Mouse (Mus musculus): Measurements from ENCODE around the gene Atp23. TPM values are rescaled to one million over a fixed set of nuclear protein-coding genes. Genes with fewer than 3 reads are reported as not detected.

Gene Atp23
- polyA plus RNA-seq, 2 experiments, result 14.6 to 20.4 TPM

GRCm38 (mm10) chr10:126901488-126901843 lies 311 bp upstream of the Atp23 start:
- H3K36me3 ChIP-seq (ENCODE audit: control insufficient read depth, insufficient read depth, low read length), result peaks cover 10% of the 10 kb centered on the region; the same call in 1 of the 2 replicates
- H3K27ac ChIP-seq (replicated peaks; ENCODE audit: low read depth, low read length), result no peak overlapping the region
- no peak for TF ChIP-seq POLR2A (IDR thresholded peaks at IDR 0.05; ENCODE audit: borderline replicate concordance, extremely low read depth, insufficient read depth, insufficient read length)
- peaks cover 8% of the 10 kb centered on the region; the same call in 1 of the 2 replicates for H3K4me1 ChIP-seq (ENCODE audit: control insufficient read depth, insufficient read depth, low read length)
- H3K4me3 ChIP-seq (replicated peaks; ENCODE audit: low read length), result peak overlapping the region; percentile 76
- ATAC-seq (ENCODE audit: low FRiP score, low read depth) (no peak), DNase-seq (ENCODE audit: low spot score) (no peak)
- H3K9ac ChIP-seq (ENCODE audit: low read depth, low read length, severe bottlenecking), result no peak overlapping the region
- peak overlapping the region; percentile 92 for H3K4me2 ChIP-seq (replicated peaks; ENCODE audit: low read depth, low read length, severe bottlenecking)
- WGBS, result 0% methylated on average over 4 of the region's 4 CpGs
- H3K9me3 ChIP-seq (ENCODE audit: control insufficient read depth, low read length), result no peaks in the 10 kb centered on the region
- no peaks in the 10 kb centered on the region for H3K27me3 ChIP-seq (ENCODE audit: control insufficient read depth, insufficient read depth, low read length)

- WGBS, result 40% methylated on average over 6 of the region's 6 CpGs
- Histone ChIP-seq H3K4me2 (replicated peaks; ENCODE audit: low read depth, low read length, severe bottlenecking) (no peak overlapping the region), H3K9ac (ENCODE audit: low read depth, low read length, severe bottlenecking) (no peak overlapping the region), H3K4me3 (replicated peaks; ENCODE audit: low read length) (no peak overlapping the region), H3K27me3 (ENCODE audit: control insufficient read depth, insufficient read depth, low read length) (no peaks in the 10 kb centered on the region), H3K36me3 (ENCODE audit: control insufficient read depth, insufficient read depth, low read length) (peaks cover 40% of the 10 kb centered on the region), H3K9me3 (ENCODE audit: control insufficient read depth, low read length) (0 out of 2 replicates have a peak, but pooled peaks cover 3% of the 10 kb centered on the region), H3K4me1 (ENCODE audit: control insufficient read depth, insufficient read depth, low read length) (0 out of 2 replicates have a peak, but pooled peaks cover 4% of the 10 kb centered on the region), H3K27ac (replicated peaks; ENCODE audit: low read depth, low read length) (no peak overlapping the region)
- DNase-seq (ENCODE audit: low spot score) (no peak), ATAC-seq (ENCODE audit: low FRiP score, low read depth) (no peak)
- TF ChIP-seq POLR2A (IDR thresholded peaks at IDR 0.05; ENCODE audit: borderline replicate concordance, extremely low read depth, insufficient read depth, insufficient read length), result no peak
These were observed 5.3 kb downstream of the Atp23 start for GRCm38 (mm10) chr10:126895891-126896290.

- H3K4me1 ChIP-seq (ENCODE audit: control insufficient read depth, insufficient read depth, low read length), result no peaks in the 10 kb centered on the region
- H3K27me3 ChIP-seq (ENCODE audit: control insufficient read depth, insufficient read depth, low read length), result no peaks in the 10 kb centered on the region
- TF ChIP-seq POLR2A (IDR thresholded peaks at IDR 0.05; ENCODE audit: borderline replicate concordance, extremely low read depth, insufficient read depth, insufficient read length), result no peak
- 94% methylated on average over 15 of the region's 15 CpGs for WGBS
- peaks cover 56% of the 10 kb centered on the region for H3K36me3 ChIP-seq (ENCODE audit: control insufficient read depth, insufficient read depth, low read length)
- H3K4me2 ChIP-seq (replicated peaks; ENCODE audit: low read depth, low read length, severe bottlenecking), result no peak overlapping the region
- no peak overlapping the region for H3K27ac ChIP-seq (replicated peaks; ENCODE audit: low read depth, low read length)
- ATAC-seq (ENCODE audit: low FRiP score, low read depth), result no peak
- H3K4me3 ChIP-seq (replicated peaks; ENCODE audit: low read length), result no peak overlapping the region
- no peak overlapping the region for H3K9ac ChIP-seq (ENCODE audit: low read depth, low read length, severe bottlenecking)
- no peak for DNase-seq (ENCODE audit: low spot score)
- H3K9me3 ChIP-seq (ENCODE audit: control insufficient read depth, low read length), result 0 out of 2 replicates have a peak, but pooled peaks cover 3% of the 10 kb centered on the region
These were observed 7.1 kb downstream of the Atp23 start for GRCm38 (mm10) chr10:126894061-126894460.

- ATAC-seq (ENCODE audit: low FRiP score, low read depth) (no peak), DNase-seq (ENCODE audit: low spot score) (no peak)
- H3K4me3 ChIP-seq (replicated peaks; ENCODE audit: low read length), result no peak overlapping the region
- 0 out of 2 replicates have a peak, but pooled peaks cover 3% of the 10 kb centered on the region for H3K9me3 ChIP-seq (ENCODE audit: control insufficient read depth, low read length)
- H3K36me3 ChIP-seq (ENCODE audit: control insufficient read depth, insufficient read depth, low read length), result peaks cover 57% of the 10 kb centered on the region
- H3K4me2 ChIP-seq (replicated peaks; ENCODE audit: low read depth, low read length, severe bottlenecking), result no peak overlapping the region
- WGBS, result 96% methylated on average over 7 of the region's 7 CpGs
- H3K9ac ChIP-seq (ENCODE audit: low read depth, low read length, severe bottlenecking), result no peak overlapping the region
- H3K27me3 ChIP-seq (ENCODE audit: control insufficient read depth, insufficient read depth, low read length), result no peaks in the 10 kb centered on the region
- H3K27ac ChIP-seq (replicated peaks; ENCODE audit: low read depth, low read length), result no peak overlapping the region
- no peaks in the 10 kb centered on the region for H3K4me1 ChIP-seq (ENCODE audit: control insufficient read depth, insufficient read depth, low read length)
- TF ChIP-seq POLR2A (IDR thresholded peaks at IDR 0.05; ENCODE audit: borderline replicate concordance, extremely low read depth, insufficient read depth, insufficient read length), result no peak
These were observed 8.0 kb downstream of the Atp23 start for GRCm38 (mm10) chr10:126893145-126893544.

- ATAC-seq (ENCODE audit: low FRiP score, low read depth) (no peak), DNase-seq (ENCODE audit: low spot score) (no peak)
- H3K4me1 ChIP-seq (ENCODE audit: control insufficient read depth, insufficient read depth, low read length), result no peaks in the 10 kb centered on the region; the same call in 1 of the 2 replicates
- no peaks in the 10 kb centered on the region for H3K9me3 ChIP-seq (ENCODE audit: control insufficient read depth, low read length)
- H3K9ac ChIP-seq (ENCODE audit: low read depth, low read length, severe bottlenecking), result no peak overlapping the region
- no peak overlapping the region for H3K4me2 ChIP-seq (replicated peaks; ENCODE audit: low read depth, low read length, severe bottlenecking)
- H3K4me3 ChIP-seq (replicated peaks; ENCODE audit: low read length), result no peak overlapping the region
- H3K27me3 ChIP-seq (ENCODE audit: control insufficient read depth, insufficient read depth, low read length), result no peaks in the 10 kb centered on the region
- no peak overlapping the region for H3K27ac ChIP-seq (replicated peaks; ENCODE audit: low read depth, low read length)
- TF ChIP-seq POLR2A (IDR thresholded peaks at IDR 0.05; ENCODE audit: borderline replicate concordance, extremely low read depth, insufficient read depth, insufficient read length), result no peak
- no peaks in the 10 kb centered on the region for H3K36me3 ChIP-seq (ENCODE audit: control insufficient read depth, insufficient read depth, low read length)
- 87% methylated on average over 3 of the region's 3 CpGs for WGBS
These were observed 27.4 kb downstream of the Atp23 start for GRCm38 (mm10) chr10:126873755-126874154.

GRCm38 (mm10) chr10:126872256-126872655 lies 28.9 kb downstream of the Atp23 start:
- Histone ChIP-seq H3K9ac (ENCODE audit: low read depth, low read length, severe bottlenecking) (no peak overlapping the region), H3K27ac (replicated peaks; ENCODE audit: low read depth, low read length) (no peak overlapping the region), H3K27me3 (ENCODE audit: control insufficient read depth, insufficient read depth, low read length) (no peaks in the 10 kb centered on the region), H3K4me2 (replicated peaks; ENCODE audit: low read depth, low read length, severe bottlenecking) (no peak overlapping the region), H3K36me3 (ENCODE audit: control insufficient read depth, insufficient read depth, low read length) (no peaks in the 10 kb centered on the region), H3K4me1 (ENCODE audit: control insufficient read depth, insufficient read depth, low read length) (no peaks in the 10 kb centered on the region; the same call in 1 of the 2 replicates), H3K4me3 (replicated peaks; ENCODE audit: low read length) (no peak overlapping the region), H3K9me3 (ENCODE audit: control insufficient read depth, low read length) (no peaks in the 10 kb centered on the region)
- no peak for TF ChIP-seq POLR2A (IDR thresholded peaks at IDR 0.05; ENCODE audit: borderline replicate concordance, extremely low read depth, insufficient read depth, insufficient read length)
- DNase-seq (ENCODE audit: low spot score), result no peak
- 46% methylated on average over 5 of the region's 5 CpGs for WGBS
- no peak for ATAC-seq (ENCODE audit: low FRiP score, low read depth)

Data from limb, embryonic 14.5 days (tissue).